Mouse (Mus musculus) midbrain, embryonic 10.5 days (tissue): ENCODE results near the gene Churc1. TPM values are rescaled to one million over a fixed set of nuclear protein-coding genes. Genes with fewer than 3 reads are reported as not detected.
A peak's percentile ranks its signal among the peaks of the same experiment; 100 is the strongest.

ENCODE experiments used
- DNase-seq: peaks from one replicate; pipeline ENCODE4 v3.0.0-alpha.2; 2017; ENCODE audit warnings: low spot score
- H3K27ac ChIP-seq: fragments of 300-500 bp; sonication (generic); replicated peaks from 2 replicates; pipeline ENCODE4 v1.5.1; 2016; ENCODE audit warnings: mild to moderate bottlenecking
- H3K27me3 ChIP-seq: fragments of 300-500 bp; sonication (generic); 2 replicates; pipeline ENCODE4 v1.6.1; 2016; ENCODE audit warnings: low read depth, mild to moderate bottlenecking; ENCODE audit not compliant: poor library complexity, severe bottlenecking
- H3K36me3 ChIP-seq: fragments of 300-500 bp; sonication (generic); 2 replicates; pipeline ENCODE4 v1.6.1; 2016; ENCODE audit warnings: mild to moderate bottlenecking, moderate library complexity
- H3K4me1 ChIP-seq: fragments of 300-500 bp; sonication (generic); 2 replicates; pipeline ENCODE4 v1.6.1; 2016
- H3K4me3 ChIP-seq: fragments of 300-500 bp; sonication (generic); 2 replicates; pipeline ENCODE4 v1.5.1; 2016; ENCODE audit warnings: mild to moderate bottlenecking, moderate library complexity
- H3K9me3 ChIP-seq: fragments of 300-500 bp; sonication (generic); replicated peaks from 2 replicates; pipeline ENCODE4 v1.6.1; 2016; ENCODE audit warnings: mild to moderate bottlenecking
- WGBS: fragments of 180-500 bp; shearing (Covaris S2); methylation state at CpG from one replicate; pipeline ENCODE4 v1.1.7; 2016; 5-methylcytosine and 5-hydroxymethylcytosine counted together
- polyA plus RNA-seq: library from polyadenylated mRNA; unstranded; fragments of >200 nt; fragmentation: Nextera tagmentation; extraction: Ambion mirVana; gene quantifications from 2 replicates; pipeline ENCODE4 v1.2.1, GENCODE M21; 2016

The Churc1 gene
- polyA plus RNA-seq, 1 experiment from 2014 or later, result 123 TPM

- Histone ChIP-seq H3K36me3 (no peaks in the 10 kb centered on the region), H3K9me3 (no peaks in the 10 kb centered on the region), H3K27me3 (peaks cover 6% of the 10 kb centered on the region), H3K4me3 (no peak overlapping the region), H3K4me1 (peaks cover 21% of the 10 kb centered on the region), H3K27ac (no peak overlapping the region)
- 92% methylated on average over 10 of the region's 10 CpGs for WGBS
- no peak for DNase-seq
Measured at GRCm38 (mm10) chr12:76803028-76803427, 37.7 kb downstream of the Churc1 start.

- Histone ChIP-seq H3K4me3 (no peak overlapping the region), H3K4me1 (peaks cover 14% of the 10 kb centered on the region), H3K27ac (no peak overlapping the region), H3K27me3 (peaks cover 6% of the 10 kb centered on the region), H3K9me3 (no peaks in the 10 kb centered on the region), H3K36me3 (no peaks in the 10 kb centered on the region)
- peak; percentile 41 for DNase-seq
- 63% methylated on average over 7 of the region's 7 CpGs for WGBS
Measured at GRCm38 (mm10) chr12:76803700-76804252, 38.4 kb downstream of the Churc1 start.

GRCm38 (mm10) chr12:76805056-76805811, 39.9 kb downstream of the Churc1 start:
- 94% methylated on average over 10 of the region's 10 CpGs for WGBS
- no peak for DNase-seq

GRCm38 (mm10) chr12:76807796-76808195, 42.5 kb downstream of the Churc1 start:
- H3K27me3 ChIP-seq, result peaks cover 6% of the 10 kb centered on the region
- no peaks in the 10 kb centered on the region for H3K4me1 ChIP-seq
- WGBS, result 86% methylated on average over 10 of the region's 10 CpGs
- H3K36me3 ChIP-seq, result 0 out of 2 replicates have a peak, but pooled peaks cover 3% of the 10 kb centered on the region
- no peak overlapping the region for H3K4me3 ChIP-seq
- no peak overlapping the region for H3K27ac ChIP-seq
- no peaks in the 10 kb centered on the region for H3K9me3 ChIP-seq
- DNase-seq, result no peak

More at GRCm38 (mm10) chr12:76805056-76805811, 39.9 kb downstream of the Churc1 start:
- H3K27ac ChIP-seq, result no peak overlapping the region
- H3K36me3 ChIP-seq, result no peaks in the 10 kb centered on the region
- no peaks in the 10 kb centered on the region for H3K9me3 ChIP-seq
- no peak overlapping the region for H3K4me3 ChIP-seq
- peaks cover 6% of the 10 kb centered on the region for H3K27me3 ChIP-seq
- peaks cover under 1% of the 10 kb centered on the region; the same call in 1 of the 2 replicates for H3K4me1 ChIP-seq

GRCm38 (mm10) chr12:76810491-76810890, 45.2 kb downstream of the Churc1 start:
- H3K36me3 ChIP-seq, result 0 out of 2 replicates have a peak, but pooled peaks cover 3% of the 10 kb centered on the region
- no peak overlapping the region for H3K4me3 ChIP-seq
- no peak overlapping the region for H3K27ac ChIP-seq
- H3K9me3 ChIP-seq, result no peaks in the 10 kb centered on the region
- H3K4me1 ChIP-seq, result no peaks in the 10 kb centered on the region
- no peak for DNase-seq
- no peaks in the 10 kb centered on the region for H3K27me3 ChIP-seq
- 98% methylated on average over 5 of the region's 5 CpGs for WGBS

GRCm38 (mm10) chr12:76811006-76811405, 45.7 kb downstream of the Churc1 start:
- Histone ChIP-seq H3K36me3 (0 out of 2 replicates have a peak, but pooled peaks cover 3% of the 10 kb centered on the region), H3K9me3 (no peaks in the 10 kb centered on the region), H3K27me3 (no peaks in the 10 kb centered on the region; the same call in 1 of the 2 replicates), H3K4me1 (no peaks in the 10 kb centered on the region), H3K27ac (no peak overlapping the region), H3K4me3 (no peak overlapping the region)
- 91% methylated on average over 4 of the region's 4 CpGs for WGBS
- no peak for DNase-seq

- H3K27me3 ChIP-seq, result peaks cover 4% of the 10 kb centered on the region; the same call in 1 of the 2 replicates
- no peak overlapping the region for H3K4me3 ChIP-seq
- WGBS, result 81% methylated on average over 10 of the region's 10 CpGs
- H3K36me3 ChIP-seq, result 0 out of 2 replicates have a peak, but pooled peaks cover 3% of the 10 kb centered on the region
- no peak overlapping the region for H3K27ac ChIP-seq
- H3K9me3 ChIP-seq, result no peaks in the 10 kb centered on the region
- no peak for DNase-seq
- peaks cover 23% of the 10 kb centered on the region for H3K4me1 ChIP-seq
Measured at GRCm38 (mm10) chr12:76813543-76813942, 48.2 kb downstream of the Churc1 start.

- Histone ChIP-seq H3K27ac (no peak overlapping the region), H3K9me3 (no peaks in the 10 kb centered on the region), H3K36me3 (0 out of 2 replicates have a peak, but pooled peaks cover 3% of the 10 kb centered on the region), H3K4me3 (no peak overlapping the region), H3K27me3 (peaks cover 10% of the 10 kb centered on the region), H3K4me1 (peaks cover 29% of the 10 kb centered on the region)
- 81% methylated on average over 2 of the region's 2 CpGs for WGBS
- DNase-seq, result no peak
Measured at GRCm38 (mm10) chr12:76814120-76814519, 48.8 kb downstream of the Churc1 start.

GRCm38 (mm10) chr12:76816720-76817119, 51.4 kb downstream of the Churc1 start:
- Histone ChIP-seq H3K36me3 (no peaks in the 10 kb centered on the region), H3K27me3 (peaks cover 36% of the 10 kb centered on the region), H3K27ac (peak overlapping the region; percentile 78), H3K4me1 (peaks cover 54% of the 10 kb centered on the region), H3K4me3 (no peak overlapping the region), H3K9me3 (no peaks in the 10 kb centered on the region)
- DNase-seq, result no peak
- 48% methylated on average over 4 of the region's 4 CpGs for WGBS

- no peak for DNase-seq
- H3K27me3 ChIP-seq, result peaks cover 41% of the 10 kb centered on the region
- no peak overlapping the region for H3K4me3 ChIP-seq
- 58% methylated on average over 4 of the region's 4 CpGs for WGBS
- H3K4me1 ChIP-seq, result peaks cover 59% of the 10 kb centered on the region
- H3K27ac ChIP-seq, result peak overlapping the region; percentile 78
- H3K9me3 ChIP-seq, result no peaks in the 10 kb centered on the region
- H3K36me3 ChIP-seq, result no peaks in the 10 kb centered on the region
Measured at GRCm38 (mm10) chr12:76817176-76817575, 51.8 kb downstream of the Churc1 start.

- H3K27ac ChIP-seq, result peak overlapping the region; percentile 78
- 52% methylated on average over 4 of the region's 4 CpGs for WGBS
- peaks cover 50% of the 10 kb centered on the region for H3K27me3 ChIP-seq
- DNase-seq, result peak; percentile 28
- no peaks in the 10 kb centered on the region for H3K36me3 ChIP-seq
- no peaks in the 10 kb centered on the region for H3K9me3 ChIP-seq
- peaks cover 66% of the 10 kb centered on the region for H3K4me1 ChIP-seq
- H3K4me3 ChIP-seq, result no peak overlapping the region
Measured at GRCm38 (mm10) chr12:76818120-76818519, 52.8 kb downstream of the Churc1 start.

GRCm38 (mm10) chr12:76818908-76819307, 53.6 kb downstream of the Churc1 start:
- peaks cover 66% of the 10 kb centered on the region for H3K4me1 ChIP-seq

GRCm38 (mm10) chr12:76819816-76820215, 54.5 kb downstream of the Churc1 start:
- Histone ChIP-seq H3K27ac (no peak overlapping the region), H3K9me3 (no peaks in the 10 kb centered on the region), H3K36me3 (no peaks in the 10 kb centered on the region), H3K4me1 (peaks cover 66% of the 10 kb centered on the region), H3K27me3 (peaks cover 67% of the 10 kb centered on the region), H3K4me3 (no peak overlapping the region)
- 66% methylated on average over 6 of the region's 6 CpGs for WGBS
- no peak for DNase-seq

More at GRCm38 (mm10) chr12:76818908-76819307, 53.6 kb downstream of the Churc1 start:
- DNase-seq, result no peak
- Histone ChIP-seq H3K9me3 (no peaks in the 10 kb centered on the region), H3K27ac (no peak overlapping the region), H3K4me3 (no peak overlapping the region), H3K27me3 (peaks cover 58% of the 10 kb centered on the region), H3K36me3 (no peaks in the 10 kb centered on the region)
- 91% methylated on average over 9 of the region's 9 CpGs for WGBS
